Mouse (Mus musculus) Patski (cell line): ENCODE measurements around the gene Ank2. TPM values are rescaled to one million over a fixed set of nuclear protein-coding genes. Genes with fewer than 3 reads are reported as not detected.
A peak's percentile ranks its signal among the peaks of the same experiment; 100 is the strongest.

Experiments used
- ATAC-seq: fragments of 100-300 bp; one replicate; pipeline ENCODE4 v1.8.0; 2021
- CTCF ChIA-PET: fragments of 350-600 bp; sonication (Branson Sonifier 250); formaldehyde crosslinking; loops from one replicate; lab custom pipeline; 2022; ENCODE audit warnings: inconsistent platforms; lab: Charles Lee
- POLR2A ChIA-PET: fragments of 350-600 bp; sonication (Branson Sonifier 250); formaldehyde crosslinking; loops from one replicate; lab custom pipeline; 2022; ENCODE audit warnings: antibody characterized with exemption, inconsistent platforms; lab: Charles Lee
- DNase-seq: peaks from one replicate; pipeline ENCODE4 v3.0.0-alpha.2; 2011; ENCODE audit warnings: low read depth, low spot score
- H3K27me3 ChIP-seq: fragments of 371-371 bp; one replicate; pipeline ENCODE4 v1.5.1; 2021
- CTCF ChIP-seq: fragments of 100-300 bp; IDR thresholded peaks from one replicate; pipeline ENCODE4 v1.5.1; 2021
- in situ Hi-C: fragments of 300-500 bp; cut with MboI; formaldehyde crosslinking; loops from 3 replicates; pipeline ENCODE4 v1.11.1; 2018; ENCODE audit warnings: low pct_unique_long_range_greater_than_20kb, mixed read lengths
- polyA plus RNA-seq: library from polyadenylated mRNA; unstranded; gene quantifications from one replicate; pipeline ENCODE4 v1.2.3, GENCODE M21; 2021

Ank2 gene
- polyA plus RNA-seq, 1 experiment from 2014 or later: 47.7 TPM

GRCm38 (mm10) chr3:126923575-126924382 is 575.4 kb downstream of the Ank2 start:
- in situ Hi-C loops: no loop called here
- ChIA-PET CTCF (interaction anchor here (0.8 to 1.5 kb wide), 4 partner anchors 9 to 152 kb away, joined by 3 to 5 read pairs (median 4); no protein-coding TSS in a partner anchor), POLR2A (no interaction called here)
- no peak for TF ChIP-seq CTCF
- no peak for DNase-seq
- peak; percentile 63 for ATAC-seq
- H3K27me3 ChIP-seq: no peaks in the 10 kb centered on the region

GRCm38 (mm10) chr3:126921941-126922340 is 577.2 kb downstream of the Ank2 start:
- in situ Hi-C loops: no loop called here
- DNase-seq (no peak), ATAC-seq (no peak)
- no peaks in the 10 kb centered on the region for H3K27me3 ChIP-seq
- POLR2A ChIA-PET: interaction anchor here (0.6 kb wide), 1 partner anchor 103 kb away, joined by 4 read pairs; no protein-coding TSS in a partner anchor
- CTCF ChIA-PET: interaction anchor here (1.2 kb wide), 1 partner anchor 10 kb away, joined by 3 read pairs; no protein-coding TSS in a partner anchor
- no peak for TF ChIP-seq CTCF

- DNase-seq: no peak
- no peaks in the 10 kb centered on the region for H3K27me3 ChIP-seq
- ChIA-PET CTCF (no interaction called here), POLR2A (no interaction called here)
- in situ Hi-C loops: no loop called here
- no peak for TF ChIP-seq CTCF
- ATAC-seq: no peak
These were observed 578.9 kb downstream of the Ank2 start for GRCm38 (mm10) chr3:126920296-126920695.

GRCm38 (mm10) chr3:126918805-126919473 is 580.2 kb downstream of the Ank2 start:
- POLR2A ChIA-PET: no interaction called here
- TF ChIP-seq CTCF: no peak
- in situ Hi-C loops: no loop called here
- CTCF ChIA-PET: interaction anchor here (0.9 kb wide), 2 partner anchors 13 to 169 kb away, joined by 3 read pairs; no protein-coding TSS in a partner anchor
- no peak for ATAC-seq
- no peaks in the 10 kb centered on the region for H3K27me3 ChIP-seq
- DNase-seq: no peak

GRCm38 (mm10) chr3:126916381-126916780 is 582.8 kb downstream of the Ank2 start:
- POLR2A ChIA-PET: no interaction called here
- CTCF ChIA-PET: no interaction called here
- ATAC-seq (no peak), DNase-seq (no peak)
- in situ Hi-C loops: no loop called here
- TF ChIP-seq CTCF: no peak
- no peaks in the 10 kb centered on the region for H3K27me3 ChIP-seq

GRCm38 (mm10) chr3:126903543-126903942 is 595.6 kb downstream of the Ank2 start:
- TF ChIP-seq CTCF: peak; percentile 97
- POLR2A ChIA-PET: interaction anchor here (0.6 kb wide), 1 partner anchor 895 kb away, joined by 4 read pairs; no protein-coding TSS in a partner anchor
- ATAC-seq: peak; percentile 57

GRCm38 (mm10) chr3:126886644-126887043 is 612.5 kb downstream of the Ank2 start:
- DNase-seq: no peak
- ChIA-PET POLR2A (no interaction called here), CTCF (interaction anchor here (1.1 to 1.2 kb wide), 2 partner anchors 9 to 32 kb away, joined by 3 to 4 read pairs; no protein-coding TSS in a partner anchor)
- no peaks in the 10 kb centered on the region for H3K27me3 ChIP-seq
- TF ChIP-seq CTCF: no peak
- no peak for ATAC-seq
- in situ Hi-C loops: no loop called here

More at GRCm38 (mm10) chr3:126903543-126903942, 595.6 kb downstream of the Ank2 start:
- in situ Hi-C loops: loop anchor here (5.0 kb wide), 1 partner anchor 501 kb away; no protein-coding TSS in a partner anchor
- no peaks in the 10 kb centered on the region for H3K27me3 ChIP-seq
- CTCF ChIA-PET: interaction anchor here (0.6 to 1.8 kb wide), 24 partner anchors 8 to 1354 kb away, joined by 3 to 14 read pairs (median 3); partner anchors contain the start of gene Camk2d
- DNase-seq: peak; percentile 31

GRCm38 (mm10) chr3:126886090-126886489 is 613.1 kb downstream of the Ank2 start:
- DNase-seq (no peak), ATAC-seq (no peak)
- no peak for TF ChIP-seq CTCF
- no peaks in the 10 kb centered on the region for H3K27me3 ChIP-seq
- ChIA-PET CTCF (interaction anchor here (1.1 kb wide), 1 partner anchor 10 kb away, joined by 4 read pairs; no protein-coding TSS in a partner anchor), POLR2A (no interaction called here)
- in situ Hi-C loops: no loop called here

- no peak for ATAC-seq
- TF ChIP-seq CTCF: no peak
- CTCF ChIA-PET: interaction anchor here (0.7 kb wide), 1 partner anchor 22 kb away, joined by 3 read pairs; no protein-coding TSS in a partner anchor
- no peaks in the 10 kb centered on the region for H3K27me3 ChIP-seq
- DNase-seq: no peak
- POLR2A ChIA-PET: no interaction called here
- in situ Hi-C loops: no loop called here
These were observed 620.9 kb downstream of the Ank2 start for GRCm38 (mm10) chr3:126878233-126878632.

Other genes starting within 250 kb of the Ank2 start
- gene Larp7, start 54.0 kb upstream of the Ank2 start, polyA plus RNA-seq: 66.7 TPM
- 7.9 TPM for gene Zgrf1, start 54.1 kb upstream of the Ank2 start, polyA plus RNA-seq
- gene Neurog2, start 133.8 kb upstream of the Ank2 start, polyA plus RNA-seq: not detected